Mouse (Mus musculus) neutrophil, adult 59 days (primary cell): ENCODE data around the gene Mep1a. TPM values are rescaled to one million over a fixed set of nuclear protein-coding genes. Genes with fewer than 3 reads are reported as not detected.

ENCODE experiments used
- total RNA-seq, 2 experiments: library from RNA; stranded (reverse); gene quantifications; 1 replicate in 1 of 2; 2 replicates in 1 of 2; pipeline ENCODE4 v1.2.4; 2023

The Mep1a gene
- total RNA-seq, result not detected

DNA sequence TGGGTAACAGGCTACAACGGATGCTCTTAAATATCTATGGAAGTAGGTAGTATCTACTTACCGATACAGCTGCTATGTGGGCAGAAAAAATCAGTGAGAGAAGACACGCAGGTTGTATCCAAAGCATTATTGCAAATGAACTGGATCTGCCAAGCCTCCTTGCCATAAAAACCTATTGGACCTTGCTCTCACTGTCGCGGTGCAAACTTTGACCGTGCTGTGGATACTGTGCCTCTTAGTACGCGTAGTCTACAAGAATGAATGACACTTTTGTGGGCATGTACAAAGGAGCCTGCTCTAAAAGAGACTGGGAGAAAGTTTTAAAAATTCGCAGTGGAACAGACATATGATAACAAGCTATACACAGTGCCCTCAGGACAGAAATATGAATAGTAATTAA lies at the start of gene Mep1a:
TSS of gene Mep1a (minus strand) at position 221 of the 400 bp plus-strand sequence.

DNA sequence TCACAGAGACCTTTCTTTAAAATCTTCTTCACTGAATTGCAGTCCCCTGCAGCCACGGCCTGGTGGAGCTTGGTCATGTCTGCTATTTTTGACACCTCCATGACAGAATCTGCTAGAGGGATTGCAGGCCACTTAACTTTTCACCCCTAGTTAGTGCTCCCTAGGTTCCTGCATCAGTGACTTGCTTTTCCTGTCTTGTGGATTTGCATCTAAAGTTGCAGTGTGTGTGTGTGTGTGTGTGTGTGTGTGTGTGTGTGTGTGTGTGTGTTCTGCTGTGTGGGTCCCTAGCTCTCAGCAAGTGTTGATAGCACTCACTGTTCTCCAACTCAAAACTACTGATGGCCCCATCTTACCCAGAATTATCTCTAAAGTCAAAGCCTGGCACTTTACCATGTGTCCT lies 40.9 kb upstream of the Mep1a start, which contains the start of gene Ankrd66:
TSS of gene Ankrd66 (minus strand) at position 101 of the 400 bp plus-strand sequence.

Other genes with a start within 250 kb of the Mep1a start
- not detected for gene Adgrf1, start 232.5 kb downstream of the Mep1a start, total RNA-seq
- under 1 TPM; 0.18 to 0.36 TPM for gene Adgrf5, start 142.4 kb downstream of the Mep1a start, total RNA-seq
- under 1 TPM; 0.97 to 0.98 TPM for gene Ankrd66, start 40.8 kb upstream of the Mep1a start, total RNA-seq
- gene Pla2g7, start 65.3 kb upstream of the Mep1a start, total RNA-seq, result 100 to 1,000 TPM in 1 of 2 experiments, 10 to 100 TPM in 1; 95.5 to 100 TPM
- gene Tdrd6, start 127.5 kb upstream of the Mep1a start, total RNA-seq, result not detected
- 1 to 10 TPM; 2.3 to 4.2 TPM for gene Slc25a27, start 164.4 kb upstream of the Mep1a start, total RNA-seq
- gene Cyp39a1, start 164.6 kb upstream of the Mep1a start, total RNA-seq, result 1 to 10 TPM; 4.9 to 7.5 TPM